Mouse (Mus musculus) neutrophil, adult 83 days (primary cell): ENCODE data around the gene Scel. TPM values are rescaled to one million over a fixed set of nuclear protein-coding genes. Genes with fewer than 3 reads are reported as not detected.

Experiments
- total RNA-seq, 2 experiments: library from RNA; stranded (reverse); gene quantifications; one replicate each; pipeline ENCODE4 v1.2.4; 2023

The Scel gene
- under 1 TPM; 0.18 to 0.22 TPM for total RNA-seq

GRCm38 (mm10) chr14:103512802-103513472 is at the start of gene Scel:
Gene Scel, plus strand, starts transcription at chr14:103513342.

GRCm38 (mm10) chr14:103649896-103650334 is 136.8 kb downstream of the Scel start, which contains the start of gene Slain1:
Gene Slain1, plus strand, starts transcription at chr14:103650228.

Other genes starting within 250 kb of the Scel start
- gene Mycbp2, start 166.5 kb upstream of the Scel start, total RNA-seq = 10 to 100 TPM; 52.4 to 62.6 TPM
- gene Slain1, start 136.9 kb downstream of the Scel start, total RNA-seq = 1 to 10 TPM; 2.8 to 4.3 TPM